20 mouse cellular contexts compared by ENCODE assay signal in genomic region chr1:133215360-133215700, GRCm38 (mm10). TPM values are rescaled to one million over a fixed set of nuclear protein-coding genes. Genes with fewer than 3 reads are reported as not detected.
A peak's percentile ranks its signal among the peaks of the same experiment; 100 is the strongest.
DNase-seq lines count a peak whose midpoint lies in the region; ATAC-seq and TF ChIP-seq lines count a peak whose summit lies in the region.
"Had no signal": no experiment of that assay in that cellular context is flagged by ENCODE, and none has a peak within 500 bp of the region (broad histone marks: within the 10 kb centered on the region; RNA-seq: fewer than 3 reads in every experiment).

No protein-coding gene starts in this region.

- peak overlapping the region; percentile 57 for H3K27ac ChIP-seq in heart, embryonic 10.5 days
- 0 out of 2 replicates have a peak overlapping the region, but pooled peaks have one; percentile 42 for H3K27ac ChIP-seq in neural tube, embryonic 11.5 days (ENCODE audit: low read depth, low read length)
- no peak overlapping the region for H3K27ac ChIP-seq in neural tube, embryonic 15.5 days (replicated peaks)
- H3K27ac ChIP-seq in hindbrain, embryonic 13.5 days: peak overlapping the region; percentile 86
- H3K27ac ChIP-seq in midbrain, postnatal 0 days (ENCODE audit: low read depth, low read length): no peak overlapping the region
- H3K27ac ChIP-seq: layer of hippocampus, adult 2 months; left cerebral cortex, adult 2 months; limb, embryonic 15.5 days had no signal

- ATAC-seq in neural tube, embryonic 11.5 days (ENCODE audit: insufficient read depth, low FRiP score, low TSS enrichment): no peak
- no peak for ATAC-seq in neural tube, embryonic 15.5 days (ENCODE audit: low FRiP score)
- ATAC-seq in hindbrain, embryonic 13.5 days (ENCODE audit: low FRiP score): no peak
- ATAC-seq in midbrain, postnatal 0 days (ENCODE audit: low FRiP score): no peak
- ATAC-seq: inflammation-experienced regulatory T-cells, adult 6 months had no signal

- WGBS in heart, embryonic 10.5 days: 68% methylated on average over 3 of the region's 3 CpGs
- WGBS in neural tube, embryonic 11.5 days: 78% methylated on average over 3 of the region's 3 CpGs
- 80% methylated on average over 3 of the region's 3 CpGs for WGBS in neural tube, embryonic 15.5 days
- WGBS in hindbrain, embryonic 13.5 days: 67% methylated on average over 3 of the region's 3 CpGs
- WGBS in midbrain, postnatal 0 days: 60% methylated on average over 3 of the region's 3 CpGs

- no peak overlapping the region for H3K4me3 ChIP-seq in heart, embryonic 10.5 days
- no peak overlapping the region for H3K4me3 ChIP-seq in neural tube, embryonic 11.5 days (ENCODE audit: low read depth, low read length)
- H3K4me3 ChIP-seq in neural tube, embryonic 15.5 days (replicated peaks): no peak overlapping the region
- H3K4me3 ChIP-seq in hindbrain, embryonic 13.5 days: no peak overlapping the region
- no peak overlapping the region for H3K4me3 ChIP-seq in midbrain, postnatal 0 days (ENCODE audit: low read depth, low read length)
- H3K4me3 ChIP-seq: layer of hippocampus, adult 2 months; left cerebral cortex, adult 2 months; limb, embryonic 15.5 days; neural tube, embryonic 12.5 days had no signal

- no peaks in the 10 kb centered on the region for H3K27me3 ChIP-seq in heart, embryonic 10.5 days (ENCODE audit: insufficient read depth, poor library complexity, severe bottlenecking)
- no peaks in the 10 kb centered on the region for H3K27me3 ChIP-seq in neural tube, embryonic 11.5 days (ENCODE audit: control insufficient read depth, insufficient read depth, low read length)
- no peaks in the 10 kb centered on the region for H3K27me3 ChIP-seq in neural tube, embryonic 15.5 days (replicated peaks)
- H3K27me3 ChIP-seq in hindbrain, embryonic 13.5 days: no peaks in the 10 kb centered on the region
- no peaks in the 10 kb centered on the region for H3K27me3 ChIP-seq in midbrain, postnatal 0 days (ENCODE audit: insufficient read depth, low read length)
- H3K27me3 ChIP-seq: limb, embryonic 15.5 days; neural tube, embryonic 12.5 days had no signal

- no peak for DNase-seq in heart, embryonic 10.5 days (ENCODE audit: low spot score)
- no peak for DNase-seq in heart, adult 18-20 months
- no peak for DNase-seq in neural tube, embryonic 11.5 days (ENCODE audit: low spot score)
- peak; percentile 51 for DNase-seq in midbrain, postnatal 0 days (ENCODE audit: low spot score)
- no peak for DNase-seq in adrenal gland, adult (ENCODE audit: inconsistent age in 2 of 2, low spot score in 1 of 2)
- DNase-seq in urinary bladder, postnatal 14 days (ENCODE audit: low spot score): no peak
- DNase-seq: adrenal gland, postnatal 36 days; B cell, adult 2 months; cerebellum, adult 9-11 months; gastrocnemius, postnatal 10 days; heart, postnatal 14 days; kidney, postnatal 10 days; right cerebral cortex, postnatal 14 days had no signal

- no peak for TF ChIP-seq CTCF in midbrain, postnatal 0 days (IDR thresholded peaks at IDR 0.05)

- no peak overlapping the region for H3K4me2 ChIP-seq in neural tube, embryonic 11.5 days (ENCODE audit: low read depth)
- no peak overlapping the region for H3K4me2 ChIP-seq in neural tube, embryonic 15.5 days
- no peak overlapping the region for H3K4me2 ChIP-seq in hindbrain, embryonic 13.5 days
- no peak overlapping the region for H3K4me2 ChIP-seq in midbrain, postnatal 0 days (ENCODE audit: low read depth, low read length, poor library complexity, severe bottlenecking)
- H3K4me2 ChIP-seq: limb, embryonic 15.5 days; neural tube, embryonic 12.5 days had no signal

- H3K9ac ChIP-seq in neural tube, embryonic 11.5 days (ENCODE audit: low read length): 0 out of 2 replicates have a peak overlapping the region, but pooled peaks have one; percentile 20
- no peak overlapping the region for H3K9ac ChIP-seq in neural tube, embryonic 15.5 days (replicated peaks)
- H3K9ac ChIP-seq in hindbrain, embryonic 13.5 days: peak overlapping the region; percentile 58
- H3K9ac ChIP-seq in midbrain, postnatal 0 days (replicated peaks; ENCODE audit: low read length, poor library complexity, severe bottlenecking): no peak overlapping the region
- H3K9ac ChIP-seq: limb, embryonic 15.5 days had no signal

- no peaks in the 10 kb centered on the region for H3K9me3 ChIP-seq in heart, embryonic 10.5 days
- no peaks in the 10 kb centered on the region for H3K9me3 ChIP-seq in neural tube, embryonic 11.5 days (ENCODE audit: control insufficient read depth, low read length)
- H3K9me3 ChIP-seq in neural tube, embryonic 15.5 days (replicated peaks): no peaks in the 10 kb centered on the region
- H3K9me3 ChIP-seq in hindbrain, embryonic 13.5 days: no peaks in the 10 kb centered on the region
- no peaks in the 10 kb centered on the region for H3K9me3 ChIP-seq in midbrain, postnatal 0 days (ENCODE audit: low read length)
- H3K9me3 ChIP-seq: limb, embryonic 15.5 days; neural tube, embryonic 12.5 days had no signal

- peaks cover 72% of the 10 kb centered on the region for H3K4me1 ChIP-seq in heart, embryonic 10.5 days
- peaks cover 20% of the 10 kb centered on the region for H3K4me1 ChIP-seq in neural tube, embryonic 11.5 days (ENCODE audit: control insufficient read depth, insufficient read depth, low read length)
- H3K4me1 ChIP-seq in neural tube, embryonic 15.5 days: peaks cover 48% of the 10 kb centered on the region
- H3K4me1 ChIP-seq in hindbrain, embryonic 13.5 days (replicated peaks): peaks cover 94% of the 10 kb centered on the region
- no peaks in the 10 kb centered on the region for H3K4me1 ChIP-seq in midbrain, postnatal 0 days (ENCODE audit: insufficient read depth, low read length)

- H3K36me3 ChIP-seq in heart, embryonic 10.5 days: no peaks in the 10 kb centered on the region
- no peaks in the 10 kb centered on the region for H3K36me3 ChIP-seq in neural tube, embryonic 11.5 days (ENCODE audit: control insufficient read depth, insufficient read depth, low read length)
- H3K36me3 ChIP-seq in neural tube, embryonic 15.5 days: no peaks in the 10 kb centered on the region
- H3K36me3 ChIP-seq in hindbrain, embryonic 13.5 days: no peaks in the 10 kb centered on the region
- H3K36me3 ChIP-seq in midbrain, postnatal 0 days (ENCODE audit: insufficient read depth, low read length): no peaks in the 10 kb centered on the region
- H3K36me3 ChIP-seq: limb, embryonic 15.5 days; neural tube, embryonic 12.5 days had no signal

RNA-seq across cellular contexts. Expression of gene Plekha6, which starts 51.3 kb away (rescaled TPM):
- 13.5 and 14.2 TPM in 2 replicates for polyA plus RNA-seq in heart, embryonic 10.5 days (2016; fragmentation: Nextera tagmentation; extraction: Ambion mirVana)
- total RNA-seq in heart, adult 18-20 months (2021): 10 to 100 TPM; 40.5 to 47.7 TPM
- 12.5 and 15.2 TPM in 2 replicates for polyA plus RNA-seq in neural tube, embryonic 11.5 days (2014; fragmentation: Nextera tagmentation; extraction: Ambion mirVana)
- polyA plus RNA-seq in neural tube, embryonic 15.5 days (2015; fragmentation: Nextera tagmentation; extraction: Ambion mirVana): 17.1 and 20.5 TPM in 2 replicates
- polyA plus RNA-seq in hindbrain, embryonic 13.5 days (2015; fragmentation: Nextera tagmentation; extraction: Ambion mirVana): 20.4 and 20.7 TPM in 2 replicates
- total RNA-seq in midbrain, postnatal 0 days (2014; rRNA removed): 49.3 and 52.2 TPM in 2 replicates
- polyA plus RNA-seq in midbrain, postnatal 0 days (2015; fragmentation: Nextera tagmentation; extraction: Ambion mirVana): 9.4 and 11.9 TPM in 2 replicates

Comparison
In these comparisons a context has a peak if more than half of its experiments do, and no peak if none do; other contexts are left out.
1. H3K27ac ChIP-seq: peak in heart, embryonic 10.5 days (single experiment), neural tube, embryonic 11.5 days (single experiment) and hindbrain, embryonic 13.5 days (single experiment); none in neural tube, embryonic 15.5 days (single experiment) and midbrain, postnatal 0 days (single experiment).
2. H3K9ac ChIP-seq: peak in neural tube, embryonic 11.5 days (single experiment) and hindbrain, embryonic 13.5 days (single experiment); none in neural tube, embryonic 15.5 days (single experiment) and midbrain, postnatal 0 days (single experiment).